In the genomic region with DNA sequence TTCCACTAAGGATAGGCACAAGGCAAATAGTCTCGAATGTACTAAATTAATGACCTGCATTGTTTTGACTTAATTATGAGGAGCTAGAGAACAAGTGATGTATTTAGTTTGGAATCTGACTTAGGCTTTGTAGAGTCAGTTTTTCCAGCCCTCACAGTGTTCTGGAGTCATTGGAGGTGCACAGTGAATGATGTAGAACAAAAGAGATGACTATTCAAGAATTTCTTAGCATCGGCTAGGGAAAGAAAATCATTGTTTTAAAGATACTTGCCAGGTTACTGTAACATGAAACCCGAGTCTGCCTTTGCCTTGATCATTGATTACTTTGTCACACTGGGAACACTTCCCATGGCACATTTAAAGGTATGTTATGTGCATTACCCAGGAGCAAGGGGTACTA, we compare ENCODE assay signal across 16 mouse cellular contexts.
"Had no signal": no experiment of that assay in that cellular context is flagged by ENCODE, and none has a peak within 500 bp of the region (broad histone marks: within the 10 kb centered on the region; RNA-seq: fewer than 3 reads in every experiment).

No protein-coding gene starts in this region.

- H3K4me1 ChIP-seq: stomach, embryonic 15.5 days had no signal

- H3K9ac ChIP-seq: neural tube, embryonic 13.5 days; neural tube, embryonic 15.5 days; stomach, embryonic 15.5 days had no signal

- H3K36me3 ChIP-seq: neural tube, embryonic 13.5 days; neural tube, embryonic 15.5 days; stomach, embryonic 15.5 days had no signal

- H3K27me3 ChIP-seq: neural tube, embryonic 13.5 days; neural tube, embryonic 15.5 days; stomach, embryonic 15.5 days had no signal

- H3K9me3 ChIP-seq: neural tube, embryonic 13.5 days; neural tube, embryonic 15.5 days; stomach, embryonic 15.5 days had no signal

- DNase-seq: retina, postnatal 1 day; right cerebral cortex, adult 18-20 months; right cerebral cortex, postnatal 14 days; right cerebral cortex, postnatal 25 days; right cerebral cortex, postnatal 4 days; spleen, adult 18-20 months; thymus, adult 18-20 months; thymus, adult 2 months; thymus, postnatal 14 days; thymus, postnatal 25 days; thymus, postnatal 36 days; thymus, postnatal 4 days had no signal

- H3K27ac ChIP-seq: neural tube, embryonic 13.5 days; neural tube, embryonic 15.5 days; stomach, embryonic 15.5 days; stomach, postnatal 0 days had no signal

- H3K4me2 ChIP-seq: neural tube, embryonic 13.5 days; neural tube, embryonic 15.5 days; stomach, embryonic 15.5 days had no signal

- H3K4me3 ChIP-seq: neural tube, embryonic 13.5 days; neural tube, embryonic 15.5 days; stomach, embryonic 15.5 days had no signal
